Comparison of ENCODE assay signal across 19 mouse cellular contexts in the genomic region with DNA sequence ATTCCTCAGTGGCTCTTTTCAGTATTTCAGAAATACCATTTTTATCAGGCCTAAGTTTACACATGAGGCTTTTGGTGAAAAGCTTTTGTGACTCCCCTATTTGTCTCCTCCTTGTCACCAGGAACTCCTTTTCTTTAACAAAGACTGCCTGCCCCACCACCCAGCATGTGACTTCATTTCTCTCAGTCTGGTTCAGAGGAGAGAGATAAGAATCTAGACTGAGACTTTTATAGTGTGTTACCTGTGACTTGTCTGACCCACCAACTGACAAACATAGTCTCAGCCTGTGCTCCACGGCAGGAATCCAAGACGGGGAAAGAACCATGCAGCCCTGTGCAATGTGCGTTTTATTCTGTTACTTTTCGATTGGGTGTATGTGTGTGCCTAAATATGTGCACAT.
A peak's percentile ranks its signal among the peaks of the same experiment; 100 is the strongest.
DNase-seq lines count a peak whose midpoint lies in the region; ATAC-seq and TF ChIP-seq lines count a peak whose summit lies in the region.
"Had no signal": no experiment of that assay in that cellular context is flagged by ENCODE, and none has a peak within 500 bp of the region (broad histone marks: within the 10 kb centered on the region; RNA-seq: fewer than 3 reads in every experiment).

No protein-coding gene starts in this region.

- H3K4me3 ChIP-seq in kidney, embryonic 15.5 days (replicated peaks) = no peak overlapping the region
- H3K4me3 ChIP-seq in stomach, embryonic 15.5 days (replicated peaks) = no peak overlapping the region
- no peak overlapping the region for H3K4me3 ChIP-seq in gastrocnemius, adult 2 months
- H3K4me3 ChIP-seq: heart, embryonic 10.5 days; neural tube, embryonic 13.5 days had no signal

- H3K4me1 ChIP-seq in kidney, embryonic 15.5 days = peaks cover 36% of the 10 kb centered on the region
- peaks cover 5% of the 10 kb centered on the region; the same call in 1 of the 2 replicates for H3K4me1 ChIP-seq in stomach, embryonic 15.5 days

- DNase-seq in kidney, adult 18-20 months = no peak
- peak; percentile 9 for DNase-seq in CD4-positive helper T cell, adult 2 months (ENCODE audit: low read depth, low spot score)
- peak; percentile 12 for DNase-seq in ES-CJ7 (ENCODE audit: low read depth, low spot score)
- DNase-seq in embryo, embryonic 10 days (ENCODE audit: low spot score) = no peak
- DNase-seq in frontal cortex, postnatal 10 days (ENCODE audit: low spot score in 2 of 2) = no peak
- no peak for DNase-seq in gastrocnemius, adult 2 months
- DNase-seq: adrenal gland, adult 2 months; cerebellum, adult 9-11 months; gastrocnemius, postnatal 10 days; kidney, postnatal 4 days; liver; lung, postnatal 14 days had no signal

- TF ChIP-seq CTCF in gastrocnemius, adult 2 months (IDR thresholded peaks at IDR 0.05) = no peak

- H3K9ac ChIP-seq in kidney, embryonic 15.5 days = no peak overlapping the region
- no peak overlapping the region for H3K9ac ChIP-seq in stomach, embryonic 15.5 days
- H3K9ac ChIP-seq: neural tube, embryonic 13.5 days had no signal

- no peaks in the 10 kb centered on the region for H3K36me3 ChIP-seq in kidney, embryonic 15.5 days
- no peaks in the 10 kb centered on the region for H3K36me3 ChIP-seq in stomach, embryonic 15.5 days
- H3K36me3 ChIP-seq: heart, embryonic 10.5 days; neural tube, embryonic 13.5 days had no signal

- no peak overlapping the region for H3K4me2 ChIP-seq in kidney, embryonic 15.5 days
- no peak overlapping the region for H3K4me2 ChIP-seq in stomach, embryonic 15.5 days
- H3K4me2 ChIP-seq: neural tube, embryonic 13.5 days had no signal

- 73% methylated on average over 4 of the region's 4 CpGs for WGBS in kidney, embryonic 15.5 days
- WGBS in stomach, embryonic 15.5 days = 46% methylated on average over 4 of the region's 4 CpGs

- ATAC-seq in kidney, embryonic 15.5 days (replicated peaks; ENCODE audit: low FRiP score) = no peak
- no peak for ATAC-seq in stomach, embryonic 15.5 days (ENCODE audit: insufficient read depth, low FRiP score, low read depth)
- ATAC-seq: intestine, postnatal 0 days; Patski had no signal

- no peaks in the 10 kb centered on the region for H3K27me3 ChIP-seq in kidney, embryonic 15.5 days
- H3K27me3 ChIP-seq in stomach, embryonic 15.5 days (replicated peaks) = no peaks in the 10 kb centered on the region
- H3K27me3 ChIP-seq: CH12.LX; neural tube, embryonic 13.5 days; Patski had no signal

- H3K27ac ChIP-seq in kidney, embryonic 15.5 days = peak overlapping the region; percentile 45
- H3K27ac ChIP-seq in stomach, embryonic 15.5 days = 0 out of 2 replicates have a peak overlapping the region, but pooled peaks have one; percentile 10
- no peak overlapping the region for H3K27ac ChIP-seq in gastrocnemius, adult 2 months
- H3K27ac ChIP-seq: heart, embryonic 10.5 days had no signal

- no peaks in the 10 kb centered on the region for H3K9me3 ChIP-seq in kidney, embryonic 15.5 days (replicated peaks)
- H3K9me3 ChIP-seq in stomach, embryonic 15.5 days = no peaks in the 10 kb centered on the region
- H3K9me3 ChIP-seq: heart, embryonic 10.5 days; neural tube, embryonic 13.5 days had no signal

- intact Hi-C loops in gastrocnemius, adult 2 months (cut with DNase I) = no loop called here

Comparison
In these comparisons a context has a peak if more than half of its experiments do, and no peak if none do; other contexts are left out.
1. DNase-seq: peak in CD4-positive helper T cell, adult 2 months (single experiment) and ES-CJ7 (single experiment); none in kidney, adult 18-20 months (single experiment), embryo, embryonic 10 days (single experiment), frontal cortex, postnatal 10 days (0 of 2) and gastrocnemius, adult 2 months (single experiment).